Mouse (Mus musculus) midbrain, embryonic 13.5 days (tissue): ENCODE results near the gene Ptar1. TPM values are rescaled to one million over a fixed set of nuclear protein-coding genes. Genes with fewer than 3 reads are reported as not detected.
"Not testable (repeated sequence)": the region's sequence is repeated elsewhere in the genome, so short reads cannot be mapped to it uniquely, and the experiment has no call there.

ENCODE experiments used
- ATAC-seq: fragments of 200-750 bp; cut with Nextera tagmentation; 2 replicates; pipeline ENCODE4 v1.8.0; 2017; ENCODE audit warnings: mild to moderate bottlenecking, moderate TSS enrichment, moderate library complexity
- H3K27ac ChIP-seq: fragments of 300-500 bp; sonication (generic); 2 replicates; pipeline ENCODE4 v1.5.1; 2015; ENCODE audit warnings: inconsistent platforms, mild to moderate bottlenecking, moderate library complexity
- H3K27me3 ChIP-seq: fragments of 300-500 bp; sonication (generic); 2 replicates; pipeline ENCODE4 v1.6.1; 2015; ENCODE audit warnings: mild to moderate bottlenecking, inconsistent platforms
- H3K36me3 ChIP-seq: fragments of 300-500 bp; sonication (generic); 2 replicates; pipeline ENCODE4 v1.6.1; 2015; ENCODE audit warnings: mild to moderate bottlenecking, inconsistent platforms
- H3K4me1 ChIP-seq: fragments of 300-500 bp; sonication (generic); replicated peaks from 2 replicates; pipeline ENCODE4 v1.6.1; 2015; ENCODE audit warnings: inconsistent platforms
- H3K4me2 ChIP-seq: fragments of 300-500 bp; sonication (generic); replicated peaks from 2 replicates; pipeline ENCODE4 v1.6.1; 2015; ENCODE audit warnings: moderate library complexity, mild to moderate bottlenecking, inconsistent platforms
- H3K4me3 ChIP-seq: fragments of 300-500 bp; sonication (generic); replicated peaks from 2 replicates; pipeline ENCODE4 v1.5.1; 2015; ENCODE audit warnings: mild to moderate bottlenecking, inconsistent platforms
- H3K9ac ChIP-seq: fragments of 300-500 bp; sonication (generic); replicated peaks from 2 replicates; pipeline ENCODE4 v1.6.1; 2015; ENCODE audit warnings: mild to moderate bottlenecking, inconsistent platforms
- H3K9me3 ChIP-seq: fragments of 300-500 bp; sonication (generic); 2 replicates; pipeline ENCODE4 v1.6.1; 2016; ENCODE audit warnings: mild to moderate bottlenecking, inconsistent platforms
- WGBS: fragments of 180-500 bp; shearing (Covaris S2); methylation state at CpG from one replicate; pipeline ENCODE4 v1.1.7; 2015; 5-methylcytosine and 5-hydroxymethylcytosine counted together
- polyA plus RNA-seq: library from polyadenylated mRNA; unstranded; fragments of >200 nt; fragmentation: Nextera tagmentation; extraction: Ambion mirVana; gene quantifications from 2 replicates; pipeline ENCODE4 v1.2.1, GENCODE M21; 2015

The Ptar1 gene
- 4.3 and 5.8 TPM in 2 replicates for polyA plus RNA-seq

DNA sequence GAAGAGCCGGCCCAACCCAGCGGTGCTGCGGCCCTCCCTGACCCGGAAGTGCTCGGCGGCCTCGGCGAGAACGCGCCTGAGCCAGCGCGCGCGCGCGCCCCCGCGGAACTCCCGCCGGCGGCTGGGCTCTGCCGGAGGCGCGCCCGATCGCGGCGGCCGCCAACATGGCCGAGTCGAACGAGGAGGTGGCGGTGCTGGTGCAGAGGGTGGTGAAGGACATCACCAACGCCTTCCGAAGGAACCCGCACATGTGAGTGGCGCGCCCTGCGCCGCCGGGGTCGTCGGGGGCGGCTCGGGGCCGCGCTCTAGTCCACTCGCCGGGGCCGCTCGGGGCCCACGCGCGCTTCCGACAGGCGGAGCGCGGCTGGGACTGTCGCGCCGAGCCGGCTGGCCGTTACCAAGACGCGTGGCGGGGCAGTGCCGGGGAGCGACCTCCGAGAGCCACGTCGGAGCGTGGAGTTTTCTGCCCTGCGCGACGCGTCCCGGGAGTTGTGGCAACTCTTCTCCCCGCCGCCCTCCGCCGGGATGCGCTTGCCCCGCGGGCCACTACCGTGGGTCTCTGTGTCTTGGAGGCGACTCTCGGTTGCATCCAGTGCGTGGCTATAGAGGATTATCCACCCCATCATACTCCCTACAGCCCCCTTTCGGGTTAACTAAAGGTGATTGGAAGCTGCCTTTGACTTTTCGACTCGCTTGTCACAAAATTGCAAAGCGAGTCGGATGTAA, at the start of gene Ptar1:
Gene Ptar1 (plus strand): TSS at position 134 of the 726 bp plus-strand sequence.
- WGBS = under 1% methylated on average over 92 of the region's 93 CpGs
- no peaks in the 10 kb centered on the region for H3K36me3 ChIP-seq
- peak within 1 kb of the TSS; percentile 83 for H3K9ac ChIP-seq
- no peaks in the 10 kb centered on the region for H3K9me3 ChIP-seq
- peak within 1 kb of the TSS; percentile 94 for H3K27ac ChIP-seq
- peak within 1 kb of the TSS; percentile 68 for H3K4me2 ChIP-seq
- peak within 1 kb of the TSS; percentile 70 for H3K4me3 ChIP-seq
- H3K27me3 ChIP-seq = no peaks in the 10 kb centered on the region
- peak; percentile 96 for ATAC-seq
- H3K4me1 ChIP-seq = peaks cover 21% of the 10 kb centered on the region

DNA sequence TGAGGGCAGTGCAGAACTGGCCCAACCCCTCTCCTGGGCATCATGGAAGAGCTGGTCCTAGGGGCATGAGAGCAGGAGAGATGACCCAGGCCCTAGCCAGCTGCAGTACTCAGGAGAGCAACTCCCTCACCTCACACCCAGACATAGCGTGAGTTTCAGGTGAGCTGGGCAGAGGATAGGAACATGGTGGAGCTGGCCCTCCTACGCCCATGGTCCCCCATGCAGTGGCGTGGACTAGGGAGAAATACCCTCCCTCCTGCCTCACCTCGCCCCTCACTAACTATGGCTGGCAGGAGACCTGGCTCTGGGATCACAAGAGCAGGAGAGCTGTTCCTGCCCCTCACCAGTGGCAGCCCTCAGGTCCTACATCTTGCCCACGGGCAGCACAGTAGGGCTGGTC, 43.4 kb upstream of the Ptar1 start:
- Histone ChIP-seq H3K4me2 (no peak overlapping the region), H3K4me3 (no peak overlapping the region)
- 97% methylated on average over 5 of the region's 5 CpGs for WGBS

DNA sequence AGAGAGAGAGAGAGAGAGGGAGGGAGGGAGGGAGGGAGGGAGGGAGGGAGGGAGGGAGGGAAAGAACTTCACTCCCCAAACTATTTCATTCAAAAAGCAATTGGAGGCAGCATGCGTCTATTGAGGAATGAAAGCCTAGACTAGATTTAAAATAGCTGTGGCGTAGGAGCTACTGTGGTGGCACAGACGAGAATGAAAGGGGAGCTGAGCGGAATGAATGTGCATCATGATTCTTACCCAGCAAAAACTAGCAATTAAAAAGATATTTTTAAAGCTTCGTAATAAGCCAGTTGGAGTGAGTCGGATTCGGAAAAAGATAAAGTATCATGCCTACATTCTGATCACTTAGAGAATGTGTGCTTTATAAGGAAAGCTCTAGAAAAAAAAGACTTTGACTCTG, 41.9 kb upstream of the Ptar1 start:
- no peaks in the 10 kb centered on the region for H3K4me1 ChIP-seq
- no peak overlapping the region for H3K27ac ChIP-seq
- no peaks in the 10 kb centered on the region for H3K9me3 ChIP-seq
- H3K27me3 ChIP-seq = peaks cover 4% of the 10 kb centered on the region; the same call in 1 of the 2 replicates
- 73% methylated on average over 7 of the region's 7 CpGs for WGBS
- no peak overlapping the region for H3K9ac ChIP-seq
- no peak overlapping the region for H3K4me3 ChIP-seq
- no peaks in the 10 kb centered on the region for H3K36me3 ChIP-seq
- ATAC-seq = no peak
- no peak overlapping the region for H3K4me2 ChIP-seq

More for the DNA sequence above, 43.4 kb upstream of the Ptar1 start:
- Histone ChIP-seq H3K27me3 (peaks cover 4% of the 10 kb centered on the region; the same call in 1 of the 2 replicates), H3K4me1 (no peaks in the 10 kb centered on the region), H3K27ac (no peak overlapping the region), H3K9ac (no peak overlapping the region), H3K9me3 (no peaks in the 10 kb centered on the region), H3K36me3 (no peaks in the 10 kb centered on the region)
- no peak for ATAC-seq

DNA sequence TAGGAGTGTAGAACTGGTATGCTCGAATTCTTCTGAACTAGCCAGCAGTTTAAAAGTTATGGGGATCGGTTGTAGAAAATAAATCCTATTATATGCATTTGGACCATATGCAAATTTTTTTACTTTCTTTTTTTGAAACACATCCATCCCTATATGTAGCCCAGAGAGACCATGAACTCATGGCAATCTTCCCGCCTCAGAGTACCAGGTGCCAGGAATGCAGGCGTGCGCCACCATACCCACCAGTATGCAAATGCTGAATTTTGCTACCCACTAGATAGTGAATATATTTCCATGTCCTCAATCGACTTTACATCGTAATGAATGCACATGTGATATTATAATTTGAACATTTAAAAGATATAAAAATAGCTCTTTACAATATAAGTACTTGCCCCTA, 39.9 kb upstream of the Ptar1 start:
- Histone ChIP-seq H3K9ac (no peak overlapping the region), H3K36me3 (no peaks in the 10 kb centered on the region), H3K4me3 (no peak overlapping the region), H3K27ac (no peak overlapping the region), H3K9me3 (no peaks in the 10 kb centered on the region), H3K4me2 (no peak overlapping the region), H3K4me1 (no peaks in the 10 kb centered on the region), H3K27me3 (peaks cover 4% of the 10 kb centered on the region; the same call in 1 of the 2 replicates)
- no peak for ATAC-seq
- 92% methylated on average over 7 of the region's 7 CpGs for WGBS

DNA sequence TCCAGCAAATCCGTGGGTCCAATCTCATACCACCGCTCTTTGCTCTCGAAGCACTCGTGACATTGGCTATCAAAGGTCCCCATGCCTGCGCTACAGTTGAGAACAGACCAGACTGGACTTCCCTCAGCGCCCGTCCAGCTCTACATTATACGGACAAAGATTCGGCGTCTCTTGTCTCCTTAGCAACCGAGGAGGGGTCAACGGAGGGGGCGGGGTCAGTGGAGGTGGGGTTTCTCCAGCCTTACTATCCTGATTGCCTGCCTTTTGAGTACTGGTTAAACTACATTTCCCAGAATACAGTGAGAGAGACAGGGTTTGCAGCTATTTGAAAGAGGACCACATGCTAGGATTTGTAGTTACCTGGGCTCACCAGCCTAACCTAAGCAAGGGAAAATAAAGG, 34.6 kb upstream of the Ptar1 start, which contains the start of gene 1700028P14Rik:
Gene 1700028P14Rik (minus strand): TSS at position 169 of the 400 bp plus-strand sequence.
- 5% methylated on average over 13 of the region's 13 CpGs for WGBS
- Histone ChIP-seq H3K4me2 (peak within 1 kb of the TSS; percentile 46), H3K4me3 (peak within 1 kb of the TSS; percentile 26), H3K9me3 (no peaks in the 10 kb centered on the region), H3K4me1 (peaks cover 5% of the 10 kb centered on the region), H3K27me3 (no peaks in the 10 kb centered on the region), H3K9ac (no peak within 1 kb of the TSS), H3K27ac (no peak within 1 kb of the TSS), H3K36me3 (no peaks in the 10 kb centered on the region)
- ATAC-seq = peak; percentile 93

DNA sequence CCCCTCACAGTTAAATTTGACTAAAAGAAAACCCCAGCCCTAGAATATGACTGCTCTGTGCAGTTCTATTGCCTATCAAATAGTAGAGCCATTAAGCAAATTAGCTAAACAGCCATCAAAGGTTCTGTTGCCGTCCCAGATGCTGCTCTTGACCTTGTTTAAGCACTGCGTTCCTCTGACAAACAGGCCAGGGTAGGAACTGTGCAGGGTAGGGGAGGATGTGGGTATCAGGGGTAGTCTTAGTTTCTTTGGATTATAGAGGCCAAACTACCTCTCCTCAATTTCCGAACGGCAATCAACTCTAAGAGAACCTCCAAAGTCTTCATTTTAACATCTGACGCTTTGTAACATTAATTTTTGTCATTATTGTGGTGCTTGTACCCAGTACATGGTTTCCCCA, 34.1 kb upstream of the Ptar1 start:
- ATAC-seq = peak; percentile 50
- WGBS = 93% methylated on average over 5 of the region's 5 CpGs
- Histone ChIP-seq H3K4me3 (no peak overlapping the region), H3K36me3 (no peaks in the 10 kb centered on the region), H3K9me3 (no peaks in the 10 kb centered on the region), H3K27ac (no peak overlapping the region), H3K9ac (no peak overlapping the region), H3K4me2 (no peak overlapping the region), H3K27me3 (no peaks in the 10 kb centered on the region), H3K4me1 (peaks cover 5% of the 10 kb centered on the region)

DNA sequence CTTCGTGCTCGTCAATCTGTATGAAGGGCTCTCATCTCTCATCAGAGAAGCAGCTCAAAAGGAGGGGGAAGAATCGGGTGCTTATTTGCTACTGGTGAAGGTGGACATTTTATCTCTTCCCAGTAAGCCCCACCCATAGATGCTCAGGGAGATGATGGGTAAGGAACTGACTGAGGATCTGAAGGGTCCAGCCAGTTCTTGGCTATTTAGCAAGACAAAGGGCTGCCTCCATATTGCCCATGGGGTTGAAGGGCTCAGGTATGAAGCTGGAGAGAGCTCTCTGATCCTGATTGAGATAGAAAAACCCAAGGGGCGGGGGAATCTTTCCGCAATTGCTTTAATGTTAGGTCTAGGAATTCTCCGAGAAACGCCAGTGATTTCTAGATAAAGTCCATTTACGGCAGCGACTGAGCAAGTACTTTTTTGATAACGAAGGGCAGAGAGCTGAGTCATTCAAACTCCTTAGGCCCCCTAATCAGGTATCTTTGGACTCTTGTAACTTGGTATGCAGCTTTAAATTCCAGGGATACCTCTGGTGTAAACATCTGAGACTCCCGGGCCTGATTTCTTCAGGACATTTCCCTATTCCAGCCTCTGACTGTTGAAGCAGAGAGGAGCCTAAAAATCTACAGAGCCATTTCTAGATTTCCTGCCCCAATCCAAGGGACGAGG, 29.8 kb upstream of the Ptar1 start:
- H3K9me3 ChIP-seq = no peaks in the 10 kb centered on the region
- H3K36me3 ChIP-seq = no peaks in the 10 kb centered on the region
- 72% methylated on average over 12 of the region's 12 CpGs for WGBS
- ATAC-seq = no peak
- no peaks in the 10 kb centered on the region for H3K27me3 ChIP-seq
- H3K9ac ChIP-seq = no peak overlapping the region
- H3K4me2 ChIP-seq = no peak overlapping the region
- H3K27ac ChIP-seq = no peak overlapping the region
- no peak overlapping the region for H3K4me3 ChIP-seq
- peaks cover 5% of the 10 kb centered on the region for H3K4me1 ChIP-seq

DNA sequence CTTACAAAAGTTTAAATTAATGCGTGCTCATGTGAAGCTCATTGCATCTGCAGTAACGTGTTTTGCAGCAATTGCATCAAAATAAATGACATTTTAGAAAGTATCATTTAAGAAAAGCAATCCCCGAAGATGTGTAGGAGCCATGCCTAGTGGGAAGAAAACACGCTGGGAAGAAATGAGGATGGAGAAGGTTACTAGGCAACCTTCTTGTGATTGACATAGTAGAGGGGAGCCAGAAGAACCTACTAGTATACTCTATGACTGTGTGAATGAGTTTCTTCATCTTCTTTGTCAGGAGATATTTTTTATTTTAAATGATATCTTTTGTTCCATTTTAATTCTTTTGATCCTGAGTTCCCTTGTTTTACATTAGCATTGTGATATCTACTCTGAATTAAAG, 28.9 kb upstream of the Ptar1 start:
- no peaks in the 10 kb centered on the region for H3K9me3 ChIP-seq
- H3K36me3 ChIP-seq = no peaks in the 10 kb centered on the region
- no peak overlapping the region for H3K27ac ChIP-seq
- ATAC-seq = no peak
- H3K4me1 ChIP-seq = no peaks in the 10 kb centered on the region
- no peaks in the 10 kb centered on the region for H3K27me3 ChIP-seq
- no peak overlapping the region for H3K4me3 ChIP-seq
- H3K9ac ChIP-seq = no peak overlapping the region
- no peak overlapping the region for H3K4me2 ChIP-seq
- WGBS = 85% methylated on average over 4 of the region's 4 CpGs

DNA sequence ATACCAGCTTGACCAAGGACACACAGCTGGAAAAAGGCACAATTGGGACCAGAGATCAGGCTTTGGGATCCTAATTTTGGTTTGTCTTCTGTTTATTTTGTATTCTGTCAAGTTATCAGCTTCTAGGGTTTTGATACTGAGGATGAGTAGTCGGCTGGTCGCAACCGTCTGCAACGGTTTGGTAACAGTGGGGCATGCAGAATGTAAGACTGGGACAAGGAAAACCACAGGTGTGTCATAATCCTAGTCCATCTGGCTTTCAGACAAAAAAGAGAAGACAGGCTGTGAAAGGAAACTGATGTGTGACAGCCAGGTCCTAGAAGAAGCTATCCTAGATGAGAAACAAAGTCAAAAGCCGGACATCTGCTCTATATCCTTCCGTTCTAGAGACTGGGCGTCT, 23.1 kb upstream of the Ptar1 start:
- Histone ChIP-seq H3K4me2 (no peak overlapping the region), H3K9ac (no peak overlapping the region), H3K27ac (no peak overlapping the region), H3K4me1 (no peaks in the 10 kb centered on the region), H3K4me3 (no peak overlapping the region), H3K27me3 (no peaks in the 10 kb centered on the region), H3K36me3 (no peaks in the 10 kb centered on the region), H3K9me3 (no peaks in the 10 kb centered on the region)
- WGBS = 89% methylated on average over 7 of the region's 7 CpGs
- no peak for ATAC-seq

DNA sequence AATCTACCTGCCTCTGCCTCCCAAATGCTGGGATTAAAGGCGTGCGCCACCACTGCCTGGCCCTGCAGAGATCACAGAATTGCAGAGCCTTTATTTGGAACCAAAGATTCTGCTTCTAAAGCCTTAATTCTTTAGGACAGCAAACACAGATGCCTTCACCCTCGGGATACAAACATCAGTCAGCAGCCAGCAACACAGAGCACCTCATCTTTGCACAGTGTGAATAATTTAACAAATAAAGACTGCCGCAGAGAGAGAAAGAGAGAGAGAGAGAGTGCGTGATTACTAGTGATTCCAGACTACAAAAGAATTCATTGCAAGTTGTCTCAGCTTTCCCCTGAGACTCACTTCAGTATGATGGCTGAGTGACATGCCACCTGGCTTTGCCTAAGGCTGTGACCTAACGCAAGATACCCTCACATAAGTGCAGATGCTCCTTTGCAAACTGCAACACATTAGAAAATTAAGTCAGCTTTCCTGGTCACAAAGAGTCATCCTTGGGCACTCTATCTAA, 19.0 kb upstream of the Ptar1 start:
- Histone ChIP-seq H3K9me3 (no peaks in the 10 kb centered on the region), H3K4me3 (no peak overlapping the region), H3K4me1 (no peaks in the 10 kb centered on the region), H3K4me2 (no peak overlapping the region), H3K9ac (no peak overlapping the region), H3K27ac (0 out of 2 replicates have a peak overlapping the region, but pooled peaks have one; percentile 25), H3K27me3 (no peaks in the 10 kb centered on the region), H3K36me3 (no peaks in the 10 kb centered on the region)
- WGBS = 47% methylated on average over 6 of the region's 6 CpGs
- ATAC-seq = peak; percentile 76

DNA sequence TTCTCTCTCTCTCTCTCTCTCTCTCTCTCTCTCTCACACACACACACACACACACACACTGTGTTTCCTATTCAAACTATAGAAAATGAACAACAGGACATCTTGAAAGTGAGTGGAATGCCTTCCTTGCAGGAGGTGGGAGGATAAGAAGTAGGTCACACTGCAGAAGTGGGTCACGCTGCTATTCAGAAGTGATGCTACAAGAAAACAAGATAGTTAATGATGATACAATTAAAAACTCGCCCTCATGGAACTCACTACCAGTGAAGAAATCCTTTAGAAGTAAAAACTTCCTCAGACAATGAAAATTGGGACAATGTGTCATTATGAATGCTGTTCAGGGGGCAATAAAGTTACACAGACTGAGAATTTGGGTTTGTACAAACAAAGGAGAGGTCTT, 14.2 kb upstream of the Ptar1 start:
- ATAC-seq = no peak
- Histone ChIP-seq H3K27ac (no peak overlapping the region), H3K9me3 (no peaks in the 10 kb centered on the region), H3K36me3 (no peaks in the 10 kb centered on the region), H3K9ac (no peak overlapping the region), H3K27me3 (no peaks in the 10 kb centered on the region), H3K4me1 (no peaks in the 10 kb centered on the region), H3K4me2 (no peak overlapping the region), H3K4me3 (no peak overlapping the region)
- 61% methylated on average over 2 of the region's 2 CpGs for WGBS

DNA sequence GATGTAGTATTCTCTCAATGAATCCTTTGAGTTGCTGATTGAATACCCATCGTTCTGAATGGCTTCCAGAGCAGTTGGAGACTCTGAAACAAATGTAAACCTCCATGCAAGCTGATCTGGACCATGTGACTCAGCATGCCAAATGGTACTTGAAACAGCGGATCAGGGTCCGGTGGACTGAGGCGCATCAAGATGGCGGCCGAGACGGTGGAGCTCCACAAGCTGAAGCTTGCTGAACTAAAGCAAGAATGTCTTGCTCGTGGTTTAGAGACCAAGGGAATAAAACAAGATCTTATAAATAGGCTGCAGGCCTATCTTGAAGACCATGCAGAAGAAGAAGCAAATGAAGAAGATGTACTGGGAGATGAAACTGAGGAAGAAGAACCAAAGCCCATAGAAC, 11.6 kb upstream of the Ptar1 start:
- H3K27me3 ChIP-seq, H3K4me2 ChIP-seq, H3K36me3 ChIP-seq, ATAC-seq, H3K4me3 ChIP-seq, H3K27ac ChIP-seq, H3K9me3 ChIP-seq, H3K4me1 ChIP-seq, H3K9ac ChIP-seq: not testable (repeated sequence)
- WGBS = 94% methylated on average over 8 of the region's 8 CpGs
